Mouse (Mus musculus): Measurements from ENCODE around the gene Retreg2.

Gene Retreg2

DNA sequence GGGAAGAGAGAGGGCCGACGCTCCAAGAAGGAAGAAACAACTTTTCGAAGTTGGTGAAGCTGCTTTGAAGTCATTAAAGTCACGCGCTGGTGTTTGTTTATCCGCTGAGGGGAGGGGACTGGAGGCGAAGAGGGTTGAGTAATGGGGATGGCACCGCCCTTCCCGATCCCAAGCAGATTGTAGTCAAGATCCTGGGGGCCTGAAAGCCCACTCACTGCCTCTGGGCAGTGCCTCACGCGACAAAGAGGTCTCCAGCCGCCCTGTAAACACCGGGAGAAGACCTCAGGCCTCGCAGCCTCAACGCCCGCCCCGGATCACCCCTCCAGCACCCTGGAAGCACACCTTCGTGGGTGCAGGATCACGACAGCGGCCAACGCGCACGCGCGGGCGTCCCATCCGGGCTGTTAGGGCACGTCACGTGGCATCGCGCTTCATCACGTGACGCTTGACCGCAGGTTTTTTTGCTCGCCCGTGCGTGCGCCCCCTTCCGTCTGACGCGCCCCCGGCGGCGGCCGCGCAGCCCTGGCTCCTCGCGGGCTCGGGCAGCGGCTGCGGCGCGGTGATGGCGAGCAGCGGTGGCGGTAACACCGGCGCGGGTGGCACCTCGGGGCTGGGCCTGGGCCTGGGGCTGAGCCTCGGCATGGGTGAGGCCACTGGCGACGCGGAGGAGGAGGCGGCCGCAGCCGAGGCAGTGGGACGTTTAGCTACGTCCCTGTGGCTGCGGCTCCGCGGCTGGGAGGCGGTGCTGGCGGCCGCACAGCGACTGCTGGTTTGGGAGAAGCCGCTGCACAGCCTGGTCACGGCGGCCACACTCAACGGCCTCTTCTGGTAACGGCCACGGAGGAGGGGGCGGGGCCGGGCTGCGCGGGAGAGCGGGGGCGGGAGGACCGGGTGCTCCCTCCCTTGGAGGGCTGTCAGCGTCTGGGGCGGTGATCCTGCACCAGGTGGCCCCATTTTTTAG, at the start of gene Retreg2, which contains the start of gene Cnppd1:
Gene Retreg2 (plus strand): TSS at position 478 of the 961 bp plus-strand sequence.
Gene Cnppd1 (minus strand): TSS at position 411 of the 961 bp plus-strand sequence.
- DNase-seq (ENCODE audit: low read depth) = peak; percentile 95

DNA sequence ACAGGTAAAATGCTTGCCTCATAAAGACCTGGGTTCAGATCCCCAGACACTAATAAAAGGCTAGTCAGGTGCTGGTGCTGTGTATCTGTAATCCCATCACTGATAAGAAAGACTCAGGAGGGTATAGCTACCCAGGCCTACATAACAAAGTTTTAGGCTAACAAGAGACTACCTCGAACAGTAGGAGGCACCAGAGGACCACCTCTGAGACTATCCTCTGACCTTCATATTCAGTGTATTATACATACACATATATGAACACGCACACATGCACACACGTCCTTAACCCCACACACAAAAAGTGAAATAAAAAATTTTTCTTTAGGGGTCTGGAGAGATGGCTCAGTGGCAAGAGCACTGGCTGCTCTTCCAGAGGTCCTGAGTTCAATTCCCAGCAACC, 20.4 kb upstream of the Retreg2 start:
- DNase-seq (ENCODE audit: low read depth) = peak; percentile 74

DNA sequence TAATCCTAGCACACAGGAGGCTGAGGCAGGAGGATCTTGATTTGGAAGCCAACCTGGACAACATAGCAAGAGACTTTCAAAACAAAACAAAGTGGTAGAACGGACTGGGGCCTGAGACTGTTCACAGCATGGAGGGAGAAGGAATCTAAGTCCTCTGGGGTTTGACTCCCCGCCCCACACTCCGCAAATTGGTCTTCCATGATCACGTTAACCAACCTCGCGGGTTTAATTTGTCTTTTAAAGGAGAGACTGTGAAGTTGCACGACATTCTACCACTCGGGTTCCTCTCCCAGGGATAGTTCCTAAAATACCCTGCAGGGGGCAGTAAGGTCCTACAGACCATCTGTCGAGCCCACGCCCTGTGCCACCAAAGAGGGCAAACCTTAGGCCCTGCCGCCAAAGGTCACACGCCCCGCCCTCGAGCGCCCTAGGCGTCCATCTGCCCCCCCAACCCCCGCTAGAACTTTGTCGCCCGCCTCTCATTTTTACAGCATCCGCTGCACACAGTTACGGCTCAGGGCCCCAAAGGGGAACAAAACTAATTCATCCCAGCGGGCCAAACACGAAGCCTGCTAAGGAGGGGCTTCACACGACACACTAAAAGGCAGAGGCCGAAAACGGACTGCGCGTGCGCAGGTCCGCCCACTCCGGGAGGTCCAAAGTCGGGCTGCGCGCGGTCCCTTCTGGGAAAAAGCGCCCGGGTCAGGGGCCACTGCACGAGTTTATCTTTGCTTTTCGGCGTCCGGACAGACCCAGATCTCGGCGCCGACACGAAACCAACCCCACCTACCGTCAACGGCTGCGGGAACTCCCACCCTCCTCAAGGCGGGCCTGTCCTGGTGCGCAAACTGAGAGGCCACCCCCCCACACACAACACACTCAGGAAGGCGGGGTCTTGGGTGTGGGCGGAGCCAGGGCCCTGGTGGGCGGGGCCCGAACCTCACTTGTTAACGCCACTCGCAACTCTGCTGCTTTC, 17.9 kb upstream of the Retreg2 start, which contains the start of gene Nhej1:
Gene Nhej1 (minus strand): TSS at position 855 of the 976 bp plus-strand sequence.
- peak; percentile 97 for DNase-seq (ENCODE audit: low read depth)

DNA sequence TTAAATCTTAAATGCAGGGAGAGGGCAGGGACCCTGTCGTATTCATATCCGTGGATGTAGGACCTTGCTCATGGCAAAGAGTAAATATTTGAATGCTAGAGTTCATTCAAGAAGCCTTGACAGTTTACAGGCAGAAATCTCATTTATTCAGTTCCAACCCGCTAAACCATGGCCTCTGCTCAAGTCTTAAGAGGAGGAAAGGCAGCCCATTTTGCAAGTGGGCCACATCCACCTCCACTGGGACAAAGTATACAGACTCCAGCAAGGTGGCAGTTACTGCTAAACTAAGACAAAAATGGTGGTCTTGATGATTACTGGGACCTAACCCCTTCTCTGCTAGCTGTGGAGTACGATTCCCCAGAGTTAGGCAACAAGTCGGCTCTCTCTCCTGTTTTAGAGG, 17.2 kb upstream of the Retreg2 start:
- no peak for DNase-seq (ENCODE audit: low read depth)

- no peak for DNase-seq (ENCODE audit: low read depth)
These were observed 13.9 kb upstream of the Retreg2 start for GRCm38 (mm10) chr1:75128641-75129040.

GRCm38 (mm10) chr1:75133421-75134207, 9.0 kb upstream of the Retreg2 start, which contains the start of gene Slc23a3:
Slc23a3 (minus strand) TSS chr1:75133890.
- DNase-seq (ENCODE audit: low read depth) = no peak

DNA sequence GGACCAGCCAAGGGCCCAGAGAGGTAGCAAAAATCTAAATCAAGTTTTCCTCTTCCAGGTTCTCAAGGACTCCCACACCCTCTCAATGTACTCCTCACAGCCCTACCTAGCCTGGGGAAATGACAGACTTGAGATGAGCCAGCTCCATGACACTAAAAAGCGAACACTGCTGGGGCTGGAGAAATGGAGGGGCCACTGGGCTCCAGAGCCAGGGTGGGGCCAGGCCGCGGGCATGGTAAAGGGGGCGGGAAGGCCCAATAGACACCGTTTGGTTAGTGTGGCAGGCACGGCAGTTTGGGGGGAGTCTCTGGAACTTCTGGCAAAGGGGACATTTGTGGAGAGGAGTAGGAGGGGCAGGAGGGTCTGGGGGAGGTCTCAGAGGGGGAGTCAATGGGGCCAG, 6.3 kb upstream of the Retreg2 start:
- no peak for DNase-seq (ENCODE audit: low read depth)

DNA sequence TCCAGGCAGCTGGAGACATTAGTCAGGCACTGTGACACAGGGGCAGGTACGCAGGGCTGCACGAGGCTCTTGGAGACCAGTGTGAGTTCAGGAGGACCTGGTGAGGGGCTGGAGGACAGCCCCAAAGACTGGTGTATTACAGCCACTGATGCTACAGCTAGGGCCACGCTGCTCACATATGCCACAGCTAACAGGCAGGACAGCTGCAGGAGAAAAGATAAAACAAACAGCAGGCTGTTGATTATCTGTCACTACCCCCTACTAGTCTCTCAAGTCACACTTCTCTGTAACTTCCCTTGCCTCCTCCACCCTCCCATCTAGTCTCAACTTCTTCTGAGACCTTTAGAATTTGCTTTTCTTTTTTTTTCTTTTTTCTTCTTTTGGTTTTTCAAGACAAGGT, 5.8 kb upstream of the Retreg2 start:
- DNase-seq (ENCODE audit: low read depth) = no peak

DNA sequence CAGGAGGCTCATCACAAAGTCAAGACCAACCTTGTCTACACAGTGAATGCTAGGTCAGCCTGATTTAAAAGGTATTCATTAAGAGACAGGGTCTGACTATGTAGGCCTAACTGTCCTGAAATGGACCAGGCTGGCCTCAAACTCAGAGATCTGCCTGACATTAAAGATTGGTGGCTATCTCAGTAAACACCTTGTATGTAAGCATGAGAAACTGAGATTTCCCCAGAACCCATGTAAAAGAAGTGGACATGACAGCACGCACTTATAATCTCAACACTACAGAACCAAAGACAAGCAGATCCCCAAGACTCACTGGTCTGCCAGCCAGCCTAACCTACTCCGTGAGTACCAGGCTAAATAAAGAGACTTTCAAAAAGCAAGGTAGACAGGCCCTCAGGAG, 4.1 kb upstream of the Retreg2 start:
- no peak for DNase-seq (ENCODE audit: low read depth)

- peak; percentile 48 for DNase-seq (ENCODE audit: low read depth)
These were observed 1.9 kb upstream of the Retreg2 start for GRCm38 (mm10) chr1:75140601-75141190.

GRCm38 (mm10) chr1:75141486-75142190, 940 bp upstream of the Retreg2 start:
- DNase-seq (ENCODE audit: low read depth) = peak; percentile 74

GRCm38 (mm10) chr1:75145589-75145988, 3.0 kb downstream of the Retreg2 start:
- DNase-seq (ENCODE audit: low read depth) = no peak

DNA sequence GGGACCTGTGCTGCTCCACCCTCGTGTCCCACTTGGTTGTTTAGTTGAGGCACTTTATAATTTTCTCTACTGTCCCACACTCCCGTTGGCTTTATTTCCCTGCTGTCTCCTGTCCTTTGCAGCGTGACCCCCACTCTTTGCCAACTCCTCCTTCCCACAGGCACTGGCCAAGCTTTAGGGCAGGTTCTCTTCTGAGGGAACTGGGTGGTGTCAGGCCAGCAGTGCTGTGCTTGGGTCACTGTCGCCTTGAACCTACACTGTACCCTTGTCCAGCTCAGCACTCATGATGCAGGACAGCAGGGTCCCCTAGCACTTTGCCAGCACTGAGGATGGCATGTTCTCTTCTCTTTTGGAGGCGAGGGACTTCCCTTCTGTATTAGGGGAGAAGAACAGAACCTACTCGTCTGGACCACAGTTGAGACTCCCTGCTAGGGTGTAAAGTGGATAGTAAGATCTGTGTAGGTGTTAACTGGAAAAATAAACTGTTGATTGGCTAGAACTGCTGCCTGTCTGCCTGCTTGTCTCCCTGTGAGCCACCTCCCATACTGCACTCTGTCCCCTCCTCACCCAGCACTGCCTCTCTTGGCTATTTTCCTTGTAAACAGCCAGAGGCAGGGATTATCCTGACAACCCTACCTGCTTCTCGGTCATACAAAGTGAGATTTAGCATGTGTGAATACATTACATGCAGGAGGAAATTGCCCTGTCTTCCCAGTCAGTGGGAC, 5.0 kb downstream of the Retreg2 start:
- no peak for DNase-seq (ENCODE audit: low read depth)

- DNase-seq (ENCODE audit: low read depth) = no peak
These were observed 6.1 kb downstream of the Retreg2 start for GRCm38 (mm10) chr1:75148727-75149126.

DNA sequence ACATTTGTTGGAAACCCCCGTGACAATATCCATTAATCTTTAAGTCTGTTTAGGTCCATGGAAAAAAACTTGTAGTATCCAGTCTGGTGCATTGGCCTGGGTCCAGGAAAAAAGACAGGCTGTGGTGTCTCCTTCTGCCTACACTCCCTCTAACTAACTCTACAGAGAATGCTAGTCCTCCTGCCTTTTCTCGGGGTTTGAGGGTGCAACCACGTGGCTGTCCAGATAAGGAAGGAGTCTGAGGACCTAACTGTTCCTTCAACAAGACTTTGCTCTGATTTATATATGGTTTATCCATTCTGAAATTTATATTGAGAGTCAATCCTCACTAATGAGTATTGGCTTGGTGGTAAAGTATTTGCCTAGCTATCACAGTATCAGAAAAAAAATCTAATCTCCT, 13.3 kb downstream of the Retreg2 start:
- DNase-seq (ENCODE audit: low read depth) = no peak

GRCm38 (mm10) chr1:75158990-75159389, 16.4 kb downstream of the Retreg2 start:
- peak; percentile 23 for DNase-seq (ENCODE audit: low read depth)

DNA sequence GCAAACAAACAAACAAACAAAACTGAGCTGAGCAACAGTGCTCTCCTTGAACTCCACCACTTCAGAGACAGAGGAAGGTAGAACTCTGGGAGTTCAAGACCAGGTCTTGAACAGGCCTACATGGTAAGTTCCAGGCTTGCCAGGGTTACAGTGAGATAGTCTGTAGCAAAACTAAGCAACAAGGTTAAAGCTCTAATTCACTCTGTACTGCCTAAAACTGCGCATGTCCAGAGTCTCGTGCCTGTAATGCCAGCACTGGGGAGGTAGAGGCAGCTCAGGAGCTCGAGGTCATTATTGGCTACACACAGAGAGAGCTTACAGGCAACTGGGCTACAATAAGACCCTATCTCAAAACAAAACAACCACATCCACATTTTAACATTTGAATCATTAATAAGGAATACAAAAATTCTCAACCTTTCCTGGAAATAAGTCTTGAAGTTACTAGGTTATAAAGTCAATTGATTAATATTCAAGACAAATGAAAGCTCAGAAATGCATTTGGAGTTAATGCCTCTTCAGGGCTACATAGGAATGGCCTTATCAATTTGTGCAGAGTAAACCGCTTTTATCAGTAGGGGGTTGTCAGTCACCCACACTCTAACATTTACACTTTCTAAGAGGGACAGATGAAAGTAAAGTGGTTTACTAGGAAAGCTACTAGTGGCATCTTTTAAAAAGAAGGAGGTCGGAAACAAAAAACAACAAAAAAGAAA, 17.1 kb downstream of the Retreg2 start:
- no peak for DNase-seq (ENCODE audit: low read depth)

- no peak for DNase-seq (ENCODE audit: low read depth)
These were observed 17.7 kb downstream of the Retreg2 start for GRCm38 (mm10) chr1:75160256-75160617.

GRCm38 (mm10) chr1:75168093-75168471, 25.5 kb downstream of the Retreg2 start:
- no peak for DNase-seq (ENCODE audit: low read depth)
